ENCODE assay signal across 8 mouse cellular contexts in the genomic region with DNA sequence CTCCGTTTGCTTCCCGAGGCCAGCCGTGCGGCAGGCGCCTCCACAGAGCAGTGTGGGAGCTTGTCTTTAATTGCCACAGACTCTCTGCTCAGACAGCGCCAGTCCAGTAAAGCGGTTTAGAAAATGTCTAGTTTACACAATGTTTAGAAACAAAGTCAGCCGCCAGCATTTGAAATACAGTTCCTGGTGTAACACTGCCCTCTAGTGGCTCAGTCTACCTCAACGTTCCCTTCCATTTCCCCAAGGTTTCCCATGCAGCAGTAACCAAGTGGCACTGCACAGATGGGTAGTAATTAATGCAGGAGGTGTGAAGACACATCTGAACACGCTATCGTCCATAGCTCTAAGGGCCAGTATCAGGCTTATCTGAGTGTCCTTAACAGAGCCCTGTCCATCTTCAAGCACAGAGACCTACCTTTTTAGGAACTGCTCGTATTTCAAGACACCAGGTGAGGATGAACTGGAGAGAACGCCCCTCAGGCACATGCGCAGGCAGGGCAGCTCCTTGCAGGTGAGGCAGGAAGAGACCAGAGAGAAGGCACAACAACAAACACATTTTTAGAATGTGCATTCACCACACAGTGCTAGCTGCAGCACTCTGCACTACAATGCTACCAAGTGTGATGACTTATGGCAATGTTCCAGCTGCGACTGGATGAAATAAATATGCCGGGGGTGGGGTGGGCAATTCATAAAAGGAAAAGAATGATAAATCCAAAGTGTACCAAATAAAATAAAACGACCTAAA. TPM values are rescaled to one million over a fixed set of nuclear protein-coding genes. Genes with fewer than 3 reads are reported as not detected.
DNase-seq lines count a peak whose midpoint lies in the region; ATAC-seq lines count a peak whose summit lies in the region.

No protein-coding gene starts in this region.

- H3K27ac ChIP-seq in heart, embryonic 10.5 days = no peak overlapping the region

- H3K27me3 ChIP-seq in heart, embryonic 10.5 days (ENCODE audit: insufficient read depth, poor library complexity, severe bottlenecking) = no peaks in the 10 kb centered on the region

- no peak overlapping the region for H3K4me3 ChIP-seq in heart, embryonic 10.5 days

- H3K36me3 ChIP-seq in heart, embryonic 10.5 days = peaks cover 77% of the 10 kb centered on the region

- WGBS in heart, embryonic 10.5 days = 76% methylated on average over 17 of the region's 17 CpGs

- no peaks in the 10 kb centered on the region for H3K9me3 ChIP-seq in heart, embryonic 10.5 days

- DNase-seq in heart, adult 8-10 months (ENCODE audit: low spot score) = peak; percentile 24
- DNase-seq in heart, embryonic 10.5 days (ENCODE audit: low spot score) = no peak
- DNase-seq in embryo, embryonic 11 days = peak; percentile 73
- peak; percentile 69 for DNase-seq in layer of hippocampus, adult 9-11 months
- DNase-seq in lung, postnatal 4 days = peak; percentile 46 to 71
- peak; percentile 50 for DNase-seq in right cerebral cortex, postnatal 14 days

- peaks cover 19% of the 10 kb centered on the region for H3K4me1 ChIP-seq in heart, embryonic 10.5 days

- peak; percentile 66 for ATAC-seq in activated CD4-positive, CD25-positive, alpha-beta regulatory T cell, adult 4 months
- ATAC-seq in hematopoietic stem cell, adult 5-6 weeks (replicated peaks in 1 of 2; ENCODE audit: insufficient read depth in 1 of 2, low FRiP score in 2 of 2, low TSS enrichment in 1 of 2, low read depth in 1 of 2, poor library complexity in 2 of 2, severe bottlenecking in 2 of 2) = peak; percentile 59 to 70; a peak in 3 of 4 replicates

RNA-seq across cellular contexts. Expression of gene Mtrr, which starts 12.2 kb away (rescaled TPM):
- total RNA-seq in heart, adult 8-10 months (2022) = 10 to 100 TPM; 16.5 to 20.1 (median 17.2) TPM
- polyA plus RNA-seq in heart, embryonic 10.5 days (2016; fragmentation: Nextera tagmentation; extraction: Ambion mirVana) = 28.9 and 32.1 TPM in 2 replicates
- polyA plus RNA-seq in activated CD4-positive, CD25-positive, alpha-beta regulatory T cell, adult 4 months (2017; shearing (Covaris generic)) = 10 to 100 TPM; 15.7 to 19.3 TPM
- total RNA-seq in hematopoietic stem cell, adult 5-6 weeks (2017) = 16.6 and 21.5 TPM in 2 replicates

RNA-seq across cellular contexts. Expression of gene Fastkd3, which starts 12.3 kb away (rescaled TPM):
- 10 to 100 TPM in 1 of 4 experiments, 1 to 10 TPM in 3; 8.7 to 13.0 (median 9.3) TPM for total RNA-seq in heart, adult 8-10 months (2022)
- polyA plus RNA-seq in heart, embryonic 10.5 days (2016; fragmentation: Nextera tagmentation; extraction: Ambion mirVana) = 30.3 and 32.9 TPM in 2 replicates
- 10 to 100 TPM; 29.7 to 33.1 TPM for polyA plus RNA-seq in activated CD4-positive, CD25-positive, alpha-beta regulatory T cell, adult 4 months (2017; shearing (Covaris generic))
- 7.1 and 9.9 TPM in 2 replicates for total RNA-seq in hematopoietic stem cell, adult 5-6 weeks (2017)

RNA-seq across cellular contexts. Expression of gene 1700001L19Rik, which starts 27.5 kb away (rescaled TPM):
- under 1 TPM in 1 of 4 experiments, not detected in 3; 0.37 TPM for total RNA-seq in heart, adult 8-10 months (2022)
- polyA plus RNA-seq in heart, embryonic 10.5 days (2016; fragmentation: Nextera tagmentation; extraction: Ambion mirVana) = 0.28 and 0.39 TPM in 2 replicates
- not detected for polyA plus RNA-seq in activated CD4-positive, CD25-positive, alpha-beta regulatory T cell, adult 4 months (2017; shearing (Covaris generic))
- not detected in 2 replicates for total RNA-seq in hematopoietic stem cell, adult 5-6 weeks (2017)
